In the genomic region with DNA sequence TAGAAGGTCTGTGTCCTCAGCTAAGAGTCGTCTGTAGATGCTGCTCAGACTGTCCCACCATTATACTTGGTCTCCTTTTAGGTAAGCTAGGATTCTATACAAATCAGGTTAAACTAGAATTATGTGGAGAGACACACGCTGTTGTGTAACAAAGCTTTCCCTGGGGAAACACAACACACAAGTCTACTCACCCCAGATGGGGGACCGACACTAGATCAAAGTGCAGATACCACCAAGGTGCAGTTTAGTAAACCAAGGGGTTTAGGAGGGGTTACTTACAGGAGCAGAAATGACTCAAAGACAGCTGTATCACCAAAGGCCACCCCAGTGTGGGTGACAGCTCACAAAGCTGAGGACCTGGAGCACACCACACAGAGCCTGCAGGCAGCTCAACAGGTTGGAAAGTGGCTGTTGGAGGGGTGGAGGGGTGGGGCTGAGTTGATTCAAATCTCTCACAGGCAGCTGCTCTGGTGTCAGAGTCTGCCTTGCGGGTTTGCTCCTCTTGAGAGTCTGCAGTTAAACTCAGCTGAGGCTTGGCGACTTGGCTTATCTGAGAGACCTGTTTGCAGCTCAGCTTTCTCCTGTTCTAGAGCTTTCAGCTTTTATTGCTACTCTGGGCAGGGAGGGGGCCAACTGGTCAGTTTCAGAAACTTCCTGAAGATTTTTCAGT, we compare ENCODE assay signal across 13 mouse cellular contexts. TPM values are rescaled to one million over a fixed set of nuclear protein-coding genes. Genes with fewer than 3 reads are reported as not detected.
DNase-seq lines count a peak whose midpoint lies in the region; ATAC-seq lines count a peak whose summit lies in the region.
"Had no signal": no experiment of that assay in that cellular context is flagged by ENCODE, and none has a peak within 500 bp of the region (broad histone marks: within the 10 kb centered on the region; RNA-seq: fewer than 3 reads in every experiment).

No protein-coding gene starts in this region.

- 33% methylated on average over 5 of the region's 5 CpGs for WGBS in liver, embryonic 15.5 days (ENCODE audit: insufficient replicate concordance)
- WGBS in stomach, embryonic 15.5 days, result 44% methylated on average over 5 of the region's 5 CpGs

- no peaks in the 10 kb centered on the region for H3K36me3 ChIP-seq in liver, embryonic 15.5 days (replicated peaks)
- H3K36me3 ChIP-seq in stomach, embryonic 15.5 days, result no peaks in the 10 kb centered on the region
- H3K36me3 ChIP-seq: hindbrain, embryonic 10.5 days had no signal

- no peaks in the 10 kb centered on the region for H3K9me3 ChIP-seq in liver, embryonic 15.5 days (replicated peaks)
- no peaks in the 10 kb centered on the region for H3K9me3 ChIP-seq in stomach, embryonic 15.5 days
- H3K9me3 ChIP-seq: hindbrain, embryonic 10.5 days had no signal

- H3K9ac ChIP-seq in liver, embryonic 15.5 days, result no peak overlapping the region
- H3K9ac ChIP-seq in stomach, embryonic 15.5 days, result no peak overlapping the region

- ATAC-seq in liver, embryonic 15.5 days (ENCODE audit: insufficient read depth), result peak; percentile 74
- ATAC-seq in stomach, embryonic 15.5 days (ENCODE audit: insufficient read depth, low FRiP score, low read depth), result peak; percentile 82
- ATAC-seq: activated CD4-positive, CD25-positive, alpha-beta regulatory T cell, adult 4 months had no signal

- H3K27me3 ChIP-seq in liver, embryonic 15.5 days, result peaks cover 4% of the 10 kb centered on the region; the same call in 1 of the 2 replicates
- no peaks in the 10 kb centered on the region for H3K27me3 ChIP-seq in stomach, embryonic 15.5 days (replicated peaks)

- peak overlapping the region; percentile 62 for H3K27ac ChIP-seq in brown adipose tissue, adult 24 weeks (replicated peaks; ENCODE audit: low read depth, low read length)
- H3K27ac ChIP-seq in liver, embryonic 15.5 days (replicated peaks), result no peak overlapping the region
- H3K27ac ChIP-seq in stomach, embryonic 15.5 days, result peak overlapping the region; percentile 9; the same call in 1 of the 2 replicates
- H3K27ac ChIP-seq: hindbrain, embryonic 10.5 days had no signal

- H3K4me1 ChIP-seq in brown adipose tissue, adult 24 weeks (ENCODE audit: control insufficient read depth, insufficient read depth, insufficient read length, low read length), result no peaks in the 10 kb centered on the region; the same call in 1 of the 2 replicates
- H3K4me1 ChIP-seq in liver, embryonic 15.5 days (replicated peaks), result peaks cover 13% of the 10 kb centered on the region; the same call in 1 of the 2 replicates
- H3K4me1 ChIP-seq in stomach, embryonic 15.5 days, result no peaks in the 10 kb centered on the region

- peak; percentile 1 for DNase-seq in T-cell, adult 2 months (ENCODE audit: low spot score)
- DNase-seq in frontal cortex, postnatal 25 days (ENCODE audit: low spot score in 2 of 2), result no peak
- DNase-seq in left cerebral cortex, adult 18-20 months (ENCODE audit: low spot score in 2 of 2), result no peak
- DNase-seq in cerebellum, adult 11 months, result no peak
- DNase-seq: gastrocnemius, postnatal 25 days; kidney, adult 8-10 months; layer of hippocampus, adult 9-11 months; spleen, adult 18-20 months had no signal

- no peak overlapping the region for H3K4me2 ChIP-seq in liver, embryonic 15.5 days
- H3K4me2 ChIP-seq in stomach, embryonic 15.5 days, result no peak overlapping the region

- H3K4me3 ChIP-seq in brown adipose tissue, adult 24 weeks (ENCODE audit: insufficient read depth, low read depth, low read length), result no peak overlapping the region
- no peak overlapping the region for H3K4me3 ChIP-seq in liver, embryonic 15.5 days (replicated peaks)
- no peak overlapping the region for H3K4me3 ChIP-seq in stomach, embryonic 15.5 days (replicated peaks)
- H3K4me3 ChIP-seq: hindbrain, embryonic 10.5 days had no signal

RNA-seq across cellular contexts. Expression of a gene that starts 6.5 kb away (rescaled TPM):
- polyA plus RNA-seq in brown adipose tissue, adult 24 weeks (2012; ENCODE audit: insufficient read depth, insufficient read length, missing spikeins), result 30.3 and 30.8 TPM in 2 replicates
- polyA plus RNA-seq in liver, embryonic 15.5 days (2015; fragmentation: Nextera tagmentation; extraction: Ambion mirVana), result 17.4 and 18.0 TPM in 2 replicates
- 59.0 and 68.1 TPM in 2 replicates for polyA plus RNA-seq in stomach, embryonic 15.5 days (2015; fragmentation: Nextera tagmentation; extraction: Ambion mirVana)
- 10 to 100 TPM; 22.0 to 26.8 TPM for total RNA-seq in left cerebral cortex, adult 18-20 months (2021)
